Mouse (Mus musculus) megakaryocyte-erythroid progenitor cell, adult 5 weeks (primary cell): ENCODE measurements around the gene Cox8c. TPM values are rescaled to one million over a fixed set of nuclear protein-coding genes. Genes with fewer than 3 reads are reported as not detected.

Experiments used
- polyA plus RNA-seq: library from polyadenylated mRNA; stranded (reverse); fragments of >175 nt; gene quantifications from 2 replicates; pipeline ENCODE4 v1.2.3, GENCODE M21; 2012

Cox8c gene
- not detected in 2 replicates for polyA plus RNA-seq

GRCm38 (mm10) chr12:102899091-102899490, at the start of gene Cox8c:
Cox8c (plus strand) TSS chr12:102899316.

DNA sequence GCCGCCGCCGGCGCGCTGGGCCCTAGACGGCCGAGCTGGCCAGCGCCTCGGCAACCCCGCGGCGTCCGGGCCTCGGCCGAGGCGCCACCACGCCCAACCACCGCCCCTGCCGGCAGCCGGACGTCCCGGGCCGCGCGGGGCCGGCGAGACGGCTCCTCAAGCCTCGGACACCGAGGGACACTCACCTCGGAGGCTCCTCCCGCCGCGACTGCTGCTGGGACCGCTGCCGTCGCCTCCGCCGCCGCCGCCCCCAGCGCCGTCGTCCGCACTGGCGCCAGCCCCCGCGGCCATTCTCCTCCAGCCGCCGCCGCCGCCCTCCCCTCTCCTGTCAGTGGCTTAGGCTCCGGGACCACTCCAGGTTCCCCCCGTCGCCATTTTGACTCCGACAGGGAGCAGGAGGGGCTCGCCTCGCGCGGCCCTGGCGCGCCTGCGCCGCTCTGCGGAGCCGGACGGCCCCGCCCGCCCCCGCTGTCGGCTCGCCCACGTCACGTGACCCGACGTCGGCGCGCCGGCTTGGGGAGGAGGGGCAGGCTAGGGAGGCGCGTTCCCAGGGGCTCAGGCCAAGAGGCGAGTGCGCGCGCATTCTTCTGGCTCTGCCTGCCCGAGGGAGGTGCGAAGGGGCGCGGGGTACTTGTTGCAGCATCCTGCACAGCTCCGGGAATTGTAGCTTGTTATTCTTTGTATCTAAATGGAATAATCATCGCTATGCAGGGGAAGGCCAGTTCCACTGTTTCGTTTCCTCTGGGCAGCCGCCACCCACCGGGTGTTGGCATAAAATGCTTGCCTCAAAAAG, 20.9 kb upstream of the Cox8c start, which contains the start of gene Btbd7:
TSS of gene Btbd7 (minus strand) at position 441 of the 793 bp plus-strand sequence.

GRCm38 (mm10) chr12:102948778-102949394, 49.8 kb downstream of the Cox8c start, which contains the start of gene Unc79:
Unc79 (plus strand) TSS chr12:102948859.

Other genes starting within 250 kb of the Cox8c start
- gene Itpk1, start 194.4 kb upstream of the Cox8c start, polyA plus RNA-seq, result 38.1 and 45.0 TPM in 2 replicates
- 2.3 and 2.6 TPM in 2 replicates for gene Moap1, start 155.7 kb upstream of the Cox8c start, polyA plus RNA-seq
- gene Tmem251, start 155.6 kb upstream of the Cox8c start, polyA plus RNA-seq, result 1.9 and 2.5 TPM in 2 replicates
- 2.5 TPM in 1 of 2 replicates, not detected in the other for gene Gm28051, start 141.6 kb upstream of the Cox8c start, polyA plus RNA-seq
- 19.3 and 26.9 TPM in 2 replicates for gene Gon7, start 141.5 kb upstream of the Cox8c start, polyA plus RNA-seq
- 18.5 and 21.5 TPM in 2 replicates for gene Ubr7, start 141.3 kb upstream of the Cox8c start, polyA plus RNA-seq
- gene Gm20604, start 140.6 kb upstream of the Cox8c start, polyA plus RNA-seq, result 2.3 and 2.7 TPM in 2 replicates
- gene Btbd7, start 20.8 kb upstream of the Cox8c start, polyA plus RNA-seq, result 2.5 and 2.7 TPM in 2 replicates
- gene Unc79, start 49.5 kb downstream of the Cox8c start, polyA plus RNA-seq, result 0.04 TPM in 1 of 2 replicates, not detected in the other